Mouse (Mus musculus): ENCODE results near the gene Prn.

DNA sequence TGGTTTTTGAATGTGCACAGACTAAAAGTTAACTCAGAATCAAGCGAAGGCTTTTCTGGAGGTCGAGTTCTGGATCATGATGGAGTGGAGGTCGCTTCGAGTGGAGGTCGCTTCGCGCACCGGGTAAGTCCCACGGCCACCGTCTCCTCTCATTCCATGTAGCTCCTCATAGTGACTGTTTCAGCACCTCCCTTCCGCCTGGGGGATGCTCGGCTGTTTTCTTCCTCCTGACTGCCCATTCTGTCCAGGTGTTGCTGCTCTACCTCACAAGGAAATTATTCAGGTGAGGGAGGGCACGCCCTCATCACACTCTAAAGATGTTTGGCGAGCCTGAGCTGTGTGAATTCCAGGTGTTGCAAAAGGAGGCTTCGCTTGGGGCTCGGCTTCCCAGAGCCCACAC, 36.6 kb downstream of the Prn start:
- TF ChIP-seq CTCF (IDR thresholded peaks at IDR 0.05; ENCODE audit: extremely low read depth, insufficient read depth, low read length): no peak
- no peak for TF ChIP-seq POLR2A (IDR thresholded peaks at IDR 0.05; ENCODE audit: extremely low read depth, insufficient read depth, low read length)
